Mouse (Mus musculus) CH12.LX (cell line): ENCODE data around the gene Galnt17. TPM values are rescaled to one million over a fixed set of nuclear protein-coding genes. Genes with fewer than 3 reads are reported as not detected.

Experiments
- DNase-seq: peaks from one replicate; pipeline ENCODE4 v3.0.0-alpha.2; 2013; ENCODE audit errors: extremely low read depth
- H3K27ac ChIP-seq: 2 replicates; pipeline ENCODE4 v1.5.1; 2012; ENCODE audit warnings: low read depth, mild to moderate bottlenecking, control low read depth, moderate library complexity; ENCODE audit not compliant: insufficient read depth
- H3K27me3 ChIP-seq: replicated peaks from 2 replicates; pipeline ENCODE3; 2012; ENCODE audit warnings: inconsistent platforms
- H3K36me3 ChIP-seq, 2 experiments: replicated peaks in 1 of 2; 2 replicates each; pipeline versions ENCODE3 to v1.6.1; 2012; ENCODE audit warnings: inconsistent platforms in 1 of 2, low read length in 1 of 2, mild to moderate bottlenecking in 1 of 2, mixed read lengths in 1 of 2, moderate library complexity in 1 of 2; ENCODE audit not compliant: control insufficient read depth in 1 of 2, insufficient read depth in 1 of 2
- H3K4me1 ChIP-seq, 2 experiments: 2 replicates each; pipeline ENCODE4 v1.6.1; 2012; ENCODE audit warnings: inconsistent platforms in 1 of 2, moderate library complexity in 1 of 2; ENCODE audit not compliant: insufficient read depth in 2 of 2, control insufficient read depth in 1 of 2
- H3K4me2 ChIP-seq: 2 replicates; pipeline ENCODE4 v1.6.1; 2012; ENCODE audit warnings: low read depth, mild to moderate bottlenecking, control low read depth; ENCODE audit not compliant: poor library complexity, insufficient read depth, severe bottlenecking
- H3K4me3 ChIP-seq, 3 experiments: fragments of 150-350 bp in 1 of 3; sonication (generic) in 1 of 3; replicated peaks in 1 of 3; 2 replicates each; pipeline versions ENCODE3 to v1.5.1; 2011 to 2012; ENCODE audit warnings: low read depth in 2 of 3, low read length in 2 of 3, mild to moderate bottlenecking in 2 of 3, moderate library complexity in 2 of 3, control low read depth in 1 of 3, improper control_type of control experiment in 1 of 3, inconsistent platforms in 1 of 3, mixed read lengths in 1 of 3; ENCODE audit not compliant: poor library complexity in 1 of 3
- H3K79me2 ChIP-seq: replicated peaks from 2 replicates; pipeline ENCODE4 v1.6.1; 2012; ENCODE audit warnings: mild to moderate bottlenecking, moderate library complexity; ENCODE audit not compliant: control insufficient read depth, poor library complexity, insufficient read depth, severe bottlenecking; ENCODE audit errors: extremely low read depth
- H3K9ac ChIP-seq: 2 replicates; pipeline ENCODE4 v1.6.1; 2012; ENCODE audit warnings: low read depth, mild to moderate bottlenecking, control low read depth, moderate library complexity; ENCODE audit not compliant: insufficient read depth
- H3K9me3 ChIP-seq: replicated peaks from 2 replicates; pipeline ENCODE3; 2012; ENCODE audit warnings: low read length, inconsistent platforms, mixed read lengths
- BHLHE40 ChIP-seq: IDR thresholded peaks from 2 replicates; pipeline ENCODE4 v1.6.1; 2011; ENCODE audit warnings: mild to moderate bottlenecking, low read depth, low read length, improper control_type of control experiment
- E2F4 ChIP-seq: IDR thresholded peaks from 2 replicates; pipeline ENCODE4 v1.6.1; 2011; ENCODE audit warnings: low read depth, low read length, improper control_type of control experiment; ENCODE audit not compliant: insufficient replicate concordance
- ELF1 ChIP-seq: IDR thresholded peaks from 2 replicates; pipeline ENCODE4 v1.6.1; 2014; ENCODE audit warnings: low read depth, mild to moderate bottlenecking, inconsistent platforms, low read length, improper control_type of control experiment
- GABPA ChIP-seq: IDR thresholded peaks from 2 replicates; pipeline ENCODE4 v1.6.1; 2012; ENCODE audit warnings: low read depth, low read length, improper control_type of control experiment, inconsistent platforms; ENCODE audit not compliant: insufficient replicate concordance
- JUN ChIP-seq: IDR thresholded peaks from 2 replicates; pipeline ENCODE4 v1.6.1; 2011; ENCODE audit warnings: low read depth, mild to moderate bottlenecking, low read length, improper control_type of control experiment, moderate library complexity; ENCODE audit not compliant: insufficient read depth
- JUND ChIP-seq: conservative IDR thresholded peaks from 2 replicates; pipeline ENCODE4 v1.6.1; 2011; ENCODE audit warnings: low read depth, low read length, improper control_type of control experiment
- MEF2A ChIP-seq: IDR thresholded peaks from 2 replicates; pipeline ENCODE4 v1.6.1; 2014; ENCODE audit warnings: low read depth, mild to moderate bottlenecking, inconsistent platforms, low read length, improper control_type of control experiment, borderline replicate concordance
- NELFE ChIP-seq: IDR thresholded peaks from 2 replicates; pipeline ENCODE4 v1.6.1; 2011; ENCODE audit warnings: low read depth, low read length, improper control_type of control experiment
- NRF1 ChIP-seq: IDR thresholded peaks from 2 replicates; pipeline ENCODE4 v1.6.1; 2014; ENCODE audit warnings: low read depth, mild to moderate bottlenecking, inconsistent platforms, low read length, improper control_type of control experiment, moderate library complexity
- POLR2AphosphoS2 ChIP-seq: IDR thresholded peaks from 2 replicates; pipeline ENCODE4 v1.6.1; 2011; ENCODE audit warnings: low read depth, low read length, improper control_type of control experiment
- RAD21 ChIP-seq: IDR thresholded peaks from 2 replicates; pipeline ENCODE4 v1.6.1; 2011; ENCODE audit warnings: low read depth, mild to moderate bottlenecking, low read length, improper control_type of control experiment, moderate library complexity
- SIN3A ChIP-seq: IDR thresholded peaks from 2 replicates; pipeline ENCODE4 v1.6.1; 2012; ENCODE audit warnings: low read length, improper control_type of control experiment, inconsistent platforms
- TCF12 ChIP-seq: IDR thresholded peaks from 2 replicates; pipeline ENCODE4 v1.6.1; 2014; ENCODE audit warnings: low read depth, mild to moderate bottlenecking, inconsistent platforms, low read length, improper control_type of control experiment
- UBTF ChIP-seq: IDR thresholded peaks from 2 replicates; pipeline ENCODE4 v1.6.1; 2012; ENCODE audit warnings: low read depth, mild to moderate bottlenecking, inconsistent platforms, low read length, improper control_type of control experiment, moderate library complexity
- USF1 ChIP-seq: IDR thresholded peaks from 2 replicates; pipeline ENCODE4 v1.6.1; 2014; ENCODE audit warnings: low read depth, mild to moderate bottlenecking, inconsistent platforms, low read length, improper control_type of control experiment
- USF2 ChIP-seq: conservative IDR thresholded peaks from 2 replicates; pipeline ENCODE4 v1.6.1; 2011; ENCODE audit warnings: low read depth, low read length, improper control_type of control experiment
- ZC3H11A ChIP-seq: IDR thresholded peaks from 2 replicates; pipeline ENCODE4 v1.6.1; 2012; ENCODE audit warnings: low read depth, mild to moderate bottlenecking, inconsistent platforms, low read length, improper control_type of control experiment
- ZKSCAN1 ChIP-seq: IDR thresholded peaks from 2 replicates; pipeline ENCODE4 v1.6.1; 2012; ENCODE audit warnings: low read depth, inconsistent platforms, low read length, improper control_type of control experiment, borderline replicate concordance
- ZNF384 ChIP-seq: IDR thresholded peaks from 2 replicates; pipeline ENCODE4 v1.6.1; 2012; ENCODE audit warnings: low read depth, low read length, improper control_type of control experiment, inconsistent platforms
- dilution Hi-C: fragments of 300-500 bp; cut with MboI; formaldehyde crosslinking; loops from 2 replicates; pipeline ENCODE4 v1.14.3; 2020; ENCODE audit warnings: low sequenced_read_pairs; ENCODE audit not compliant: extremely low pct_unique_long_range_greater_than_20kb, extremely low pct_ligation_motif_present
- in situ Hi-C: fragments of 300-500 bp; cut with MboI; formaldehyde crosslinking; loops from 3 replicates; pipeline ENCODE4 v1.14.3; 2019; ENCODE audit warnings: low sequenced_read_pairs, low pct_ligation_motif_present, low pct_unique_long_range_greater_than_20kb, mixed read lengths
- polyA plus RNA-seq: library from polyadenylated mRNA; unstranded; fragments of >175 nt; gene quantifications from 2 replicates; pipeline ENCODE4 v1.2.1, GENCODE M21; 2012; ENCODE audit warnings: low read depth; ENCODE audit not compliant: insufficient read length
- total RNA-seq, 2 experiments: library from RNA; depleted of rRNA; stranded (reverse); fragments of 300-350 nt in 1 of 2; fragments of >200 nt in 1 of 2; gene quantifications; 2 replicates each; pipeline ENCODE4 v1.2.3; 2012 to 2014

The Galnt17 gene
- total and polyA plus RNA-seq, 3 experiments: 0.09 TPM; not detected in 2

GRCm38 (mm10) chr5:130930999-130931398 lies 377.3 kb downstream of the Galnt17 start:
- in situ Hi-C loops (no loop called here), dilution Hi-C loops (no loop called here)
- Histone ChIP-seq H3K27me3 (no peaks in the 10 kb centered on the region), H3K27ac (no peak overlapping the region), H3K9ac (no peak overlapping the region), H3K36me3 (peaks cover 0 to 5% of the 10 kb centered on the region in 2 experiments), H3K79me2 (no peaks in the 10 kb centered on the region), H3K4me2 (no peak overlapping the region), H3K4me1 (no peaks in the 10 kb centered on the region), H3K4me3 (no peak overlapping the region), H3K9me3 (peaks cover 44% of the 10 kb centered on the region)
- DNase-seq: no peak
- no peak for TF ChIP-seq E2F4
- TF ChIP-seq ZKSCAN1: no peak
- TF ChIP-seq BHLHE40: no peak
- no peak for TF ChIP-seq ZNF384
- TF ChIP-seq ZC3H11A: no peak
- TF ChIP-seq MEF2A: no peak
- TF ChIP-seq RAD21: no peak
- TF ChIP-seq JUND: no peak
- no peak for TF ChIP-seq NELFE
- TF ChIP-seq UBTF: no peak
- no peak for TF ChIP-seq POLR2AphosphoS2
- TF ChIP-seq ELF1: no peak
- no peak for TF ChIP-seq GABPA
- TF ChIP-seq NRF1: no peak
- TF ChIP-seq TCF12: no peak

- Histone ChIP-seq H3K9me3 (peaks cover 51% of the 10 kb centered on the region), H3K4me3 (no peak overlapping the region), H3K36me3 (peaks cover 0 to 14% of the 10 kb centered on the region in 2 experiments), H3K27me3 (no peaks in the 10 kb centered on the region), H3K79me2 (no peaks in the 10 kb centered on the region), H3K27ac (no peak overlapping the region), H3K4me1 (no peaks in the 10 kb centered on the region), H3K9ac (no peak overlapping the region), H3K4me2 (no peak overlapping the region)
- dilution Hi-C loops: no loop called here
- no peak for DNase-seq
- TF ChIP-seq NELFE (no peak), ELF1 (no peak), SIN3A (no peak), RAD21 (no peak), USF2 (no peak), JUN (no peak), USF1 (no peak), MEF2A (no peak), UBTF (no peak)
- in situ Hi-C loops: no loop called here
Observed at GRCm38 (mm10) chr5:130927794-130928149, 380.5 kb downstream of the Galnt17 start.
